Mouse (Mus musculus) forebrain, embryonic 13.5 days (tissue): ENCODE data around the gene Tubb2b. TPM values are rescaled to one million over a fixed set of nuclear protein-coding genes. Genes with fewer than 3 reads are reported as not detected.
"Not testable (repeated sequence)": the region's sequence is repeated elsewhere in the genome, so short reads cannot be mapped to it uniquely, and the experiment has no call there.

Source experiments
- ATAC-seq: fragments of 200-750 bp; cut with Nextera tagmentation; 2 replicates; pipeline ENCODE4 v1.8.0; 2017
- H3K27ac ChIP-seq: fragments of 300-500 bp; sonication (generic); 2 replicates; pipeline ENCODE4 v1.5.1; 2015; ENCODE audit warnings: inconsistent platforms, mild to moderate bottlenecking, moderate library complexity
- H3K27me3 ChIP-seq: fragments of 300-500 bp; sonication (generic); 2 replicates; pipeline ENCODE4 v1.6.1; 2015; ENCODE audit warnings: mild to moderate bottlenecking, inconsistent platforms
- H3K36me3 ChIP-seq: fragments of 300-500 bp; sonication (generic); 2 replicates; pipeline ENCODE4 v1.6.1; 2015; ENCODE audit warnings: mild to moderate bottlenecking, inconsistent platforms; ENCODE audit not compliant: poor library complexity, severe bottlenecking
- H3K4me1 ChIP-seq: fragments of 300-500 bp; sonication (generic); 2 replicates; pipeline ENCODE4 v1.6.1; 2015; ENCODE audit warnings: inconsistent platforms
- H3K4me2 ChIP-seq: fragments of 300-500 bp; sonication (generic); 2 replicates; pipeline ENCODE4 v1.6.1; 2015; ENCODE audit warnings: inconsistent platforms, mild to moderate bottlenecking, moderate library complexity
- H3K4me3 ChIP-seq: fragments of 300-500 bp; sonication (generic); 2 replicates; pipeline ENCODE4 v1.5.1; 2015; ENCODE audit warnings: mild to moderate bottlenecking, inconsistent platforms
- H3K9ac ChIP-seq: fragments of 300-500 bp; sonication (generic); 2 replicates; pipeline ENCODE4 v1.6.1; 2015; ENCODE audit warnings: mild to moderate bottlenecking, inconsistent platforms
- H3K9me3 ChIP-seq: fragments of 300-500 bp; sonication (generic); replicated peaks from 2 replicates; pipeline ENCODE4 v1.6.1; 2016; ENCODE audit warnings: inconsistent platforms
- WGBS: fragments of 180-500 bp; shearing (Covaris S2); methylation state at CpG from one replicate; pipeline ENCODE4 v1.1.7; 2015; 5-methylcytosine and 5-hydroxymethylcytosine counted together
- polyA plus RNA-seq: library from polyadenylated mRNA; unstranded; fragments of >200 nt; fragmentation: Nextera tagmentation; extraction: Ambion mirVana; gene quantifications from 2 replicates; pipeline ENCODE4 v1.2.1, GENCODE M21; 2015

Gene Tubb2b
- polyA plus RNA-seq, 1 experiment from 2014 or later, result 559 TPM

- H3K36me3 ChIP-seq, result no peaks in the 10 kb centered on the region
- no peak overlapping the region for H3K27ac ChIP-seq
- H3K9me3 ChIP-seq, result 0 out of 2 replicates have a peak, but pooled peaks cover 3% of the 10 kb centered on the region
- peaks cover 10% of the 10 kb centered on the region for H3K4me1 ChIP-seq
- ATAC-seq, result no peak
- no peaks in the 10 kb centered on the region for H3K27me3 ChIP-seq
- whole genome bisulfite sequencing, result 94% methylated on average over 10 of the region's 10 CpGs
- no peak overlapping the region for H3K4me2 ChIP-seq
- no peak overlapping the region for H3K4me3 ChIP-seq
- no peak overlapping the region for H3K9ac ChIP-seq
Observed at GRCm38 (mm10) chr13:34101247-34101646, 29.0 kb downstream of the Tubb2b start.

- no peak overlapping the region for H3K9ac ChIP-seq
- no peaks in the 10 kb centered on the region for H3K36me3 ChIP-seq
- H3K27ac ChIP-seq, result no peak overlapping the region
- 90% methylated on average over 3 of the region's 3 CpGs for WGBS
- H3K4me1 ChIP-seq, result peaks cover 15% of the 10 kb centered on the region
- no peak for ATAC-seq
- H3K9me3 ChIP-seq, result 0 out of 2 replicates have a peak, but pooled peaks cover 3% of the 10 kb centered on the region
- no peaks in the 10 kb centered on the region for H3K27me3 ChIP-seq
- no peak overlapping the region for H3K4me3 ChIP-seq
- no peak overlapping the region for H3K4me2 ChIP-seq
Observed at GRCm38 (mm10) chr13:34100733-34101132, 29.5 kb downstream of the Tubb2b start.

DNA sequence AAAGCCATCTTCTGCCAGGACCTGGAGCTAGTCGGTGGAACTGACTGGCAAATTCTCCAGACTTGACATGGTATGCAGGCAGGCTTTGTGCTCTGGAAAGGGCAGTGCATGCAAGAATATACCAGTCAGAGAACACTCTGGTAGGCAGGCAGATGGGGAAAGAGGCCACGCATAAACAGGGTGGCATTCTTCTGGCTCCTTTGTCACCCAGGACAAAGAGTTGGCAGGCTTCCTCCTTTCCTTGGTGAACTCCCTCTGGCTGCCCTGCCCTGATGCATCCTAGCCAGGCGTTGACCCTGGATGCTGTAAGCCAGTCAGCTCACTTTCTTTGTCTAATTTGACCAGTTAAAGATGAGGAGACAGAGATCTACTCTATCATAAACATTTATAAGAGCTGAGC is 33.2 kb downstream of the Tubb2b start:
- H3K9me3 ChIP-seq, result 0 out of 2 replicates have a peak, but pooled peaks cover 3% of the 10 kb centered on the region
- ATAC-seq, result no peak
- no peak overlapping the region for H3K4me3 ChIP-seq
- H3K4me1 ChIP-seq, result peaks cover 25% of the 10 kb centered on the region
- 57% methylated on average over 3 of the region's 3 CpGs for WGBS
- no peaks in the 10 kb centered on the region for H3K27me3 ChIP-seq
- no peaks in the 10 kb centered on the region for H3K36me3 ChIP-seq
- H3K4me2 ChIP-seq, result no peak overlapping the region
- H3K9ac ChIP-seq, result no peak overlapping the region
- H3K27ac ChIP-seq, result peak overlapping the region; percentile 88

DNA sequence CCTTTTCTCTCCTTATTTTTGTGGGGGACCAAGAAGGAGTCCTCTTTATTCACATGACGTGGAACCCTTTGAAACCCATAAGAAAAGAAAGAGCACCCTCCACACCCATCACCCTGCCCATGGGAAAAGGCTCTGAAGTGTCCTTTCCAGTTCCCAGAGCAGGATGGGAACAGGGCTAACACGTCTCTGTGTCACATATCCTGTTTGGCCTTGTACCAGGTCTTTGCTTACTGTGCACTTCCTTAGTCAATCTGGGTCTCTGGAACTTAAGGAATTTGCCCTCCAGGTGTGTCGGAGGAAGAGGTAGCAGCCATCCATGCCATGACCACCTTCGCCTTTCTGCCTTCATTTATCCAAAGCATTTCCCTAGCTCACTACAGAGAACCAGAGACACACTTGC is 33.8 kb downstream of the Tubb2b start:
- 0 out of 2 replicates have a peak, but pooled peaks cover 3% of the 10 kb centered on the region for H3K9me3 ChIP-seq
- H3K4me3 ChIP-seq, result no peak overlapping the region
- peak overlapping the region; percentile 45 for H3K4me2 ChIP-seq
- peak overlapping the region; percentile 88 for H3K27ac ChIP-seq
- peaks cover 25% of the 10 kb centered on the region for H3K4me1 ChIP-seq
- H3K36me3 ChIP-seq, result no peaks in the 10 kb centered on the region
- peak overlapping the region; percentile 40; the same call in 1 of the 2 replicates for H3K9ac ChIP-seq
- WGBS, result 43% methylated on average over 4 of the region's 4 CpGs
- H3K27me3 ChIP-seq, result no peaks in the 10 kb centered on the region
- peak; percentile 77 for ATAC-seq

- 14% methylated on average over 7 of the region's 7 CpGs for WGBS
- Histone ChIP-seq H3K9me3 (0 out of 2 replicates have a peak, but pooled peaks cover 3% of the 10 kb centered on the region), H3K27ac (peak overlapping the region; percentile 88), H3K4me1 (peaks cover 25% of the 10 kb centered on the region), H3K9ac (peak overlapping the region; percentile 40), H3K4me3 (0 out of 2 replicates have a peak overlapping the region, but pooled peaks have one; percentile 6), H3K27me3 (no peaks in the 10 kb centered on the region), H3K36me3 (no peaks in the 10 kb centered on the region), H3K4me2 (peak overlapping the region; percentile 45)
- peak; percentile 98 for ATAC-seq
Observed at GRCm38 (mm10) chr13:34095542-34096435, 34.5 kb downstream of the Tubb2b start.

DNA sequence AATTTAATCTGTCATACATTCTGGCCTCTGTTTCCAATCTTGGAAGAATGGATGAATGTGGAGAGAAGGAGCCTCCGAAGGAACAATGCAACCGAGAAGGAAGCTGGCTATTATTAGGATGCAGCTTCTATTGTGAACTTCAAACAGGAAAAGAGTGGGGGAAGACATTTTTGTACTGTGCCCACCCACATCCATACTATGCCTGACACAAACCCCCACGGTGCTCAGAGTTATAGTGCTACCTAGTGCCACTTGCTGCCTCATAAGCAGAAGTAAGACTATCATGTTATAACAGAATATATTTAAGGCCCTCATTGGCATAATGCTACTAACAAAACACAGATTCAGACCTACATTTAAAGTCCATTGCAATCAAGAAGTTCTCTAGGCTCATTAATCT is 40.9 kb downstream of the Tubb2b start:
- peaks cover 28% of the 10 kb centered on the region for H3K4me1 ChIP-seq
- H3K27ac ChIP-seq, result peak overlapping the region; percentile 82
- 44% methylated on average over 3 of the region's 3 CpGs for WGBS
- no peaks in the 10 kb centered on the region for H3K27me3 ChIP-seq
- no peaks in the 10 kb centered on the region for H3K9me3 ChIP-seq
- ATAC-seq, result no peak
- H3K4me2 ChIP-seq, result peak overlapping the region; percentile 24
- H3K36me3 ChIP-seq, result no peaks in the 10 kb centered on the region
- no peak overlapping the region for H3K4me3 ChIP-seq
- H3K9ac ChIP-seq, result no peak overlapping the region

DNA sequence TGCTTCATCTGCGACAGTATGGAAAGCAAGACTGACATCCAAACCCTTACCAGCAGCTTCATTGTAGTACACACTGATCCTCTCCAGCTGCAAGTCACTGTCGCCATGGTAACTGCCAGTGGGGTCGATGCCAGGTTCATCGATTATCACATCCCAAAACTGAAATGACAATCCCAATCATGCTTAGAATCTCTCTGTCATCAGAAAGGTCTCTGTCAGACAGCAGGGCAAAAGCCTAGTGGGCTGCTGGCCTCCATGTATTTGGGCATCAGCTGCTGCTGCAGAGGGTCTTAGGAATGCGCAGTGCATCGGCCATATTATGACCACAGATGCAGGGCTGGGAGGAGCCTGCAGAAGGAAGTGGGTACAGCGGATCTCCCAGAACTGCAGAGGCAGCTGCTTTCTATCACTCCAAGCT is 41.4 kb downstream of the Tubb2b start:
- H3K9me3 ChIP-seq, result no peaks in the 10 kb centered on the region
- no peak overlapping the region for H3K9ac ChIP-seq
- H3K27me3 ChIP-seq, result no peaks in the 10 kb centered on the region
- peak; percentile 84 for ATAC-seq
- WGBS, result 48% methylated on average over 7 of the region's 7 CpGs
- no peaks in the 10 kb centered on the region for H3K36me3 ChIP-seq
- no peak overlapping the region for H3K4me3 ChIP-seq
- H3K27ac ChIP-seq, result peak overlapping the region; percentile 82
- H3K4me1 ChIP-seq, result peaks cover 28% of the 10 kb centered on the region
- peak overlapping the region; percentile 24 for H3K4me2 ChIP-seq

DNA sequence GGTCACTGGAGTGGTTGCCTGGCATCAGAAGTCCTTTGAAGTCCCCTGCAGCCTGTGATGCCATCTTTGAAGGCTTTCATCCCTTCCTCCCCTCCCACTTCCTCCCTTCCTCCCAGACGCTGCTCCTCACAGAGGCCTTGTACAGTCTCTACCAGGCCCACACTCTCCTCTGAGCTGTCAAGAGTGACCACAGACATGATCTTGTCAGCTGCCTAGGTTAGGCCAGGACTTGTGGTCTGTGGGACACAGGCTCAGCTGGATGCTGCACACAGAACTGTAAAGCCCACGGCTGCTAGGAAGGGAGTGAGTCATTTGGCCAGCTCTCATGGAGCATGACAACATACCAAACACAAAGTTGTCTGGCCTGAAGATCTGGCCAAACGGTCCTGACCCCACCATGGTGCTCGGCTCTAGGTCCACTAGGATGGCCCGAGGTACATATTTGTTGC is 42.0 kb downstream of the Tubb2b start:
- WGBS, result 54% methylated on average over 5 of the region's 5 CpGs

GRCm38 (mm10) chr13:34087052-34087812 is 43.0 kb downstream of the Tubb2b start:
- H3K9ac ChIP-seq, result no peak overlapping the region

More for the DNA sequence above, 42.0 kb downstream of the Tubb2b start:
- Histone ChIP-seq H3K4me1 (peaks cover 28% of the 10 kb centered on the region), H3K27ac (peak overlapping the region; percentile 82)
- not testable (repeated sequence) for H3K4me3 ChIP-seq, H3K36me3 ChIP-seq, H3K9me3 ChIP-seq, H3K27me3 ChIP-seq, H3K9ac ChIP-seq, H3K4me2 ChIP-seq
- peak; percentile 41 for ATAC-seq

GRCm38 (mm10) chr13:34084026-34084750 is 46.1 kb downstream of the Tubb2b start:
- 77% methylated on average over 9 of the region's 9 CpGs for WGBS
- no peak for ATAC-seq
- Histone ChIP-seq H3K4me3 (no peak overlapping the region), H3K27ac (no peak overlapping the region), H3K36me3 (no peaks in the 10 kb centered on the region), H3K9me3 (no peaks in the 10 kb centered on the region), H3K27me3 (no peaks in the 10 kb centered on the region), H3K9ac (no peak overlapping the region), H3K4me2 (no peak overlapping the region), H3K4me1 (peaks cover 29% of the 10 kb centered on the region)

More at GRCm38 (mm10) chr13:34087052-34087812, 43.0 kb downstream of the Tubb2b start:
- peak overlapping the region; percentile 82 for H3K27ac ChIP-seq
- ATAC-seq, result peak; percentile 41
- H3K27me3 ChIP-seq, result no peaks in the 10 kb centered on the region
- H3K4me3 ChIP-seq, result no peak overlapping the region
- peaks cover 28% of the 10 kb centered on the region for H3K4me1 ChIP-seq
- WGBS, result 57% methylated on average over 7 of the region's 7 CpGs
- no peaks in the 10 kb centered on the region for H3K36me3 ChIP-seq
- no peak overlapping the region for H3K4me2 ChIP-seq
- H3K9me3 ChIP-seq, result no peaks in the 10 kb centered on the region

GRCm38 (mm10) chr13:34081926-34082325 is 48.3 kb downstream of the Tubb2b start:
- Histone ChIP-seq H3K4me1 (peaks cover 18% of the 10 kb centered on the region), H3K9ac (no peak overlapping the region), H3K36me3 (no peaks in the 10 kb centered on the region), H3K27ac (no peak overlapping the region), H3K4me3 (no peak overlapping the region), H3K4me2 (no peak overlapping the region), H3K9me3 (no peaks in the 10 kb centered on the region), H3K27me3 (no peaks in the 10 kb centered on the region)
- 65% methylated on average over 4 of the region's 4 CpGs for WGBS
- no peak for ATAC-seq
